Mouse (Mus musculus) large intestine, adult 2 months (tissue): Measurements from ENCODE around the gene Slc25a30. TPM values are rescaled to one million over a fixed set of nuclear protein-coding genes. Genes with fewer than 3 reads are reported as not detected.
"Not testable (repeated sequence)": the region's sequence is repeated elsewhere in the genome, so short reads cannot be mapped to it uniquely, and the experiment has no call there.

Experiments used
- DNase-seq: peaks from one replicate; pipeline ENCODE4 v3.0.0-alpha.2; 2012; ENCODE audit warnings: low read depth, low spot score
- WGBS: fragments of 180-500 bp; shearing (Covaris S2); methylation state at CpG from one replicate; pipeline ENCODE4 v1.1.7; 2018; 5-methylcytosine and 5-hydroxymethylcytosine counted together
- polyA plus RNA-seq: library from polyadenylated mRNA; depleted of rRNA; stranded (reverse); fragments of >200 nt; gene quantifications from 2 replicates; pipeline ENCODE4 v1.2.3, GENCODE M21; 2012

Gene Slc25a30
- polyA plus RNA-seq, 1 experiment = 2.4 TPM

DNA sequence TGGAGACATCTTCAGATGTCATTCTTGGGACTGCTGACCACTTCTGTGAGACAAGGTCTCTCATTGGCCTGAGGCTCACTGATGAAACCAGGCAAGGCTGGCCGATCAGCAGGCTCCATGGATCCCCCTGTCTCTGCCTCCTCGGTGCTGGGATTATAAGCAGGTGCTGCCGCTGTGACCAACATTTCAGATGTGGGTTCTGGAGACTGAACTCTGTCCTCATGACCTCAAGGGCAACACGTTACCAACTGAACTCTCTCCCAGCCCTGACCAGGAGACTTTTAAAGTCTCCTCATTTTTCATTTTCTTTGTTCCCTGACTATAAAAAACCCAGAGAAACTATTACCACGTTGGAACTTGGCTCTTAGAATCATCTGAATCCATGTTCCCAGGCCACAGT lies 7.9 kb upstream of the Slc25a30 start:
- no peak for DNase-seq
- 60% methylated on average over 5 of the region's 5 CpGs for WGBS

DNA sequence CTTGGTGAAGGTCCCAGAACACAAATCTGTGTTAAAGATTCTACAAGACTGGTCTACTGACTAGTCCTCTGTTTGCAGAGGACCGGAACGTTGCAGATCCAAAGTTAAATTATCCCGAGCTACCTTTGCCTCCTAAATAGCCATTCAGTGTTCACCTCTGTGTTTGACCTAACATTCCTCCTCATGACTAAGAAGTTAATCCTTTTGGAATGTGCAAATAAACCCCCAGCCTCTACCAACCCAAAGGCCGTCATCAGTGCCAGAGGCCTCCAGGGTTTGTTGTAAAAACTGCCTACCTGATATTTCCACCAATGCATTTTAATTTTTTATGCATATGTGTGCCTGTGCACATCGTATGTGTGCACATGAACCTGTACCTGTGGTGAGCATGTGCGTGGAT lies 7.5 kb upstream of the Slc25a30 start:
- 63% methylated on average over 6 of the region's 6 CpGs for WGBS

GRCm38 (mm10) chr14:75793110-75793509 lies 6.3 kb upstream of the Slc25a30 start:
- 86% methylated on average over 4 of the region's 4 CpGs for WGBS

More for the DNA sequence above, 7.5 kb upstream of the Slc25a30 start:
- no peak for DNase-seq

DNA sequence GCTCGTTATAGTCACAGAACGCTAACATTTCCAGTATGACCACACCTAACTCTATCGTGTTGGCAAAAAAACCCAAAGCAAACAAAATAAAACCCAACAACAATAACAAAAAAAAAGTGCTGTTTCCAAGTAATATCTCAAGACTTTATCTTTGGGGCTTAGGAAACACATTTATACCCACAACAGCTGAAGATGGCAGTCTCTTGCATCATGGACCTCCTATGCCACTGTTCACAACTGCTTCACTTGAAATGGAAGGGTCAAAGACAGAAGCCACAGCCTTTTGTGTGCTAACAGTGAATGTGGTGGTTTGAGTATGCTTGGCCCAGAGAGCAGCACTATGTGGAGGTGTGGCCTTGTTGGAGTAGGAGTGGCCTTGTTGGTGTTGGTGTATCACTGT lies 4.5 kb upstream of the Slc25a30 start:
- 39% methylated on average over 3 of the region's 3 CpGs for WGBS
- no peak for DNase-seq

More at GRCm38 (mm10) chr14:75793110-75793509, 6.3 kb upstream of the Slc25a30 start:
- DNase-seq = no peak

DNA sequence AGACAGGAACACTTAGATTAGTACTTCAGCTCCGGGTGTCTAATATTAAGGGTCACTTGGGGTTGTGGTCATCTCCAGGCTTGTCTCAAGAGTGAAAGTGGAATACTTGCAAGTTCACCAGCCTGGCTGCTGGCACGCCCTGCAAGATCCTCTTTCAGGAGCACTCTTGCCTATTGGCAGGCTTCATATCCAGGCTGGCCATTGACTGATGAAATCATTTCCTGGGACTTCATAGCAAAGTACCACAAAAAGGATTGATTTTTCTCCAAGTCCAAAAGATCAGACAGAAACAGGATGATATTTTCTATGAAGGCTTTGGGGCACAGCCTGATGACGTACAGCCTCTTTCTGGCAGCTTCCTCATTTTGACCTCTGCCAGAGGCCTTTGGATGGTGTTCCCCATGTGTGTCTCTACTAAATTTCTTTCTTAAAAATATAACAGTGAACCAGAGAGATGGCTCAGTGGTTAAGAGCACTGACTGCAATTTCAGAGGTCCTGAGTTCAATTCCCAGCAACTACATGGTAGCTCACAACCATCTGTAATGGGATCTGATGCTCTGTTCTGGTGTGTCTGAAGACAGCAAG lies 3.7 kb upstream of the Slc25a30 start:
- DNase-seq = no peak
- WGBS = 63% methylated on average over 3 of the region's 3 CpGs

DNA sequence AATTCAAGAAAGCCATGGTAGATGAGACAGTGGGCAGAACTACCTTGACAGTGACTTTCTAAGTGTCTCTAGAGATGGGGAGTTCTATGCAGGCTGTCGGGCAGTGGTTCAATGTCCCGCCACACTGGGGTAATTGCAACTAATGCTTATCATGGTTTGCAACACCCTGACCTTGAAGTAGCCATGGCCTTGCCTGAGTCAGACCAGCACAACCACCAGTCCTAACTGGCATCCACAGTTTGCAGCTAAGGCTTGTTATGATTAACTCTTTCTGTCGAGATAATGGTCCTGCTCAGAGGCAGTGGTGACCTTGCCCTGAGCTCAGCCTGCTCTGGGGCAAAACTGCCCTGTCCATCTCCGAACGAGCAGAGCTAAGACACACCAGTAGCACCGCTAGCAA lies 2.5 kb upstream of the Slc25a30 start:
- 80% methylated on average over 6 of the region's 6 CpGs for WGBS
- no peak for DNase-seq

GRCm38 (mm10) chr14:75787794-75788175 lies 948 bp upstream of the Slc25a30 start:
- no peak for DNase-seq
- WGBS = 41% methylated on average over 7 of the region's 7 CpGs

DNA sequence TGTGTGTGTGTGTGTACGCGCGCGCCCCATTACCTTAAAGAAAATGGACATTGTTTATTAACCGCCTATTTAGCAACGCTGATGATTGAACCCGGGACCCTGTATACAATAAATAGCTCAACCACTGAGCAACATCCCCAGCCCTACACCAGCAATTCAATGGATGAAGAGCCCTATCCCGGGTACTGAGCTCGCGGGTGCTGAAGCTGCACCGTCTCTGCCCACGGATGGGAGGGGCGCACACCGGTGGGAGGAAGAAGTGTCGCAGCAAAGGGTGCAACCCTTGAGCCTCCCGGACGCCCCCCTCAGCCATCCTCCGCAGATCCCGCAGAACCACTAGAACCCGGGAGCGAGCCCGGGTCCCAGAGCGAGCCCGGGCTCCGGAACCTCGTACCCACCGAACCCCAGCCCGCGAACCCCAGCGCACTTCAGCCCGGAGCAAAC lies 391 bp downstream of the Slc25a30 start:
- DNase-seq = no peak
- WGBS = 2% methylated on average over 31 of the region's 31 CpGs

GRCm38 (mm10) chr14:75779913-75780312 lies 6.9 kb downstream of the Slc25a30 start:
- WGBS = 89% methylated on average over 4 of the region's 4 CpGs
- DNase-seq = no peak

DNA sequence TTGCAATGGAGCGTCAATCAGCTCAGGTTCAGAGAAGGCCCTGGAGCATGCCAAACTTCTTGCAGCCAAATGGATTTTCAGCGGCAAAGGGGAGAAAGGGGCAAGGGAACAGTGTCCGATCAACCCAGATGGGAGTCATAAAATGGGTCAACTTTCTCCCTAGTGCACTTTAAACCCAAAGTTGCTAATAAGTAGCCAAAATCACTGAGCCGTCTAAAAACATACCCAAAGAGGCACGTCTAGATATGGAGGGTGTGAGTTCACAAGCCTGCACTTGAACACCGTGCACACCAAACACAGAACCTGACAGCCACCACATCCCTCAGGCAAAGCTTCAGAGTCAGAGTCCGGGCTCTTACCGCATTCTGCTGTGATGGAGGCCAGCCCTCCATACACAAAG lies 10.2 kb downstream of the Slc25a30 start:
- DNase-seq = no peak
- 94% methylated on average over 8 of the region's 8 CpGs for WGBS

DNA sequence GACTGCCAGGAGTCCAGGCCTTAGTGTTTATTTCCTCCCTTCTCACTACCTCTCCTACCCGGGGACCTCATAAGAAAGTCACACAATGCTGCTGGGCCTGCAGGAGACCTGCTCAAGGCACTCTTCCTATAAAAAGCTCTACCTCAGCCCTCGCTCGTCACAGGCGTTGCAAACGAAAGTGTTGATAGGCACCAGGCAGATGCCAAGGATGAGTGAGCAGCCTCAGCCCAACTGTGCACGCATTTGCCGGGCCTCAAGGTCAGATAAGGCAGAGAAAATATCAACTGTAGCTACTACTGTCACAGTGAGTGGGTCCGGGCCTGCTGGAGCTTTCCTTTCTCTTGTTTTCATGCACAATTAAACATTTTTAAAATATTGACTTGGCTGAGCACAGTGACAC lies 13.4 kb downstream of the Slc25a30 start:
- no peak for DNase-seq
- WGBS = 92% methylated on average over 8 of the region's 8 CpGs

- 95% methylated on average over 3 of the region's 3 CpGs for WGBS
- not testable (repeated sequence) for DNase-seq
Observed at GRCm38 (mm10) chr14:75772407-75772806, 14.4 kb downstream of the Slc25a30 start.

DNA sequence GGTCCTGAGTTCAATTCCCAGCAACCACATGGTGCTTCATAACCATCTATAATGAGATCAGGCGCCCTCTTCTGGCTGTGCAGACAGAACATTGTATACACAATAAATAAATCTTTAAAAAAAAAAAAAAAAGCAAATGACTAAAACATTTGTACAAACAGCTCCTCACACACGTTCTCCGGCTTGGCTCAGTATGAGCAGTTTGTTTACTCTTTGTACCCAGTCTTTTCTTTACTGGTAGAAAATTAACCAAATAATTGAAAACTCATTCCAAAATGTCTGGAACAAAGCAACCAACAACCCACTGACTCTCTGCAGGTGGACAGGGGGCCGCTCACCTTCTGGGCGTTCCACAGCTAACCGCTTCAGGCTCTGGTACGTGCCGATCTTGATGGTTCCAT lies 15.7 kb downstream of the Slc25a30 start:
- WGBS = 76% methylated on average over 8 of the region's 8 CpGs
- DNase-seq = no peak

GRCm38 (mm10) chr14:75769334-75769733 lies 17.5 kb downstream of the Slc25a30 start:
- DNase-seq = no peak

GRCm38 (mm10) chr14:75768275-75768608 lies 18.6 kb downstream of the Slc25a30 start:
- DNase-seq = no peak
- WGBS = 2% methylated on average over 1 of the region's 1 CpGs

More at GRCm38 (mm10) chr14:75769334-75769733, 17.5 kb downstream of the Slc25a30 start:
- WGBS = 83% methylated on average over 9 of the region's 9 CpGs

GRCm38 (mm10) chr14:75767492-75768274 lies 19.2 kb downstream of the Slc25a30 start:
- no peak for DNase-seq
- whole genome bisulfite sequencing = 30% methylated on average over 17 of the region's 17 CpGs

DNA sequence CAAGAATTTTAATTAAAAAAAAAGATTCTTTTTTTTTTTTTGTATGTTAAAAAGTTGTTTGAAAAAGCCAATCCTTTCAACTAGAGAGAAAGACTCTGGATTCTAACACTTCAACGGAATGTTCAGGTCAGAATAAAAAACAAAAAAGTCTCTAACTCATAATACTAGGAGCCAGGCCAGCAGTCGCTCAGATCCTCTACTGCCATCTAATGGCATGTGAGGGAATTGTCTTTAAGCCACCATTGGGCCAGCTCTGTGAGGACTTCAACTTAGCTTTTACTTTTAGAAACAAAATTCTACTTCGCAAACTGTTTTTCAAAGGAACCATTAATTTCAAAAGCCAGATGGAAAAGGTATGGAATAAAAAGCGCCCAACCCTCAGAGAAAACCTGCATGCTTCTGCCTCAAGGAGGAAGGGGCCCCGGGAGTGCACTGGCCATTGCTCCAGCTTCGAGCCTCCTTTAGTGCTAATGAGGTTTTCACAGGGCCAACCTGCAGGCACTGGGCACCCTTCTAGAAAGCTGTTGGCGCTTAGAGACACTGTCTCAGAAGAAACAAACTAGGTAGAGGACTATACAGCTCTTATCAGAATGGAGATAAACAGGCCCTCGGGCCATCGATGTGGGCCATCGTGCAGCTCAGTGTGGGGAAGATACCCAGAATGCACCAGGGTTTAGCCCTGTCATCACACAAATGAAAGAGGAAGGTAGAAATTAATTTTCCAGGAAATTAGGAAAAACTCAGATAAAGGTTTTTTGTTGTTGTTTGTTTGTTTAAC lies 25.6 kb downstream of the Slc25a30 start:
- no peak for DNase-seq
- WGBS = 60% methylated on average over 10 of the region's 10 CpGs

GRCm38 (mm10) chr14:75758401-75758800 lies 28.4 kb downstream of the Slc25a30 start:
- WGBS = 73% methylated on average over 7 of the region's 7 CpGs
- no peak for DNase-seq

DNA sequence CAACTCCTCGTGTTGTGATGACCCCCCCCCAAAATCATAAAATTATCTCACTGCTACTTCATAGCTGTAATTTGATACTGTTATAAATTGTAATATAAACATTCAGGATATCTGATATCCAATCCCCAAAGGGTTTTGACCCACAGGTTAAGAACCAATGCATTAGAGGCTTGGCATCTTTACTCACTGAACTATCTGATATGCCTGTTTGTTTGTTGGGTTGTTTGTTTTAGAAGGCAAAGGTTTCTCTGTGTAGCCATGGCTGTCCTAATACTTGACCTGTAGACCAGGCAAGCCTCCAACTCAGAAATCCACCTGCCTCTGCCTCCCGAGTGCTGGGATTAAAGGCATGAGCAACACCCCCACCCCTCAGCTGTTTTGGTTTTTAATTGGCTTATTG lies 29.0 kb downstream of the Slc25a30 start:
- 65% methylated on average over 2 of the region's 2 CpGs for WGBS
- DNase-seq = no peak

DNA sequence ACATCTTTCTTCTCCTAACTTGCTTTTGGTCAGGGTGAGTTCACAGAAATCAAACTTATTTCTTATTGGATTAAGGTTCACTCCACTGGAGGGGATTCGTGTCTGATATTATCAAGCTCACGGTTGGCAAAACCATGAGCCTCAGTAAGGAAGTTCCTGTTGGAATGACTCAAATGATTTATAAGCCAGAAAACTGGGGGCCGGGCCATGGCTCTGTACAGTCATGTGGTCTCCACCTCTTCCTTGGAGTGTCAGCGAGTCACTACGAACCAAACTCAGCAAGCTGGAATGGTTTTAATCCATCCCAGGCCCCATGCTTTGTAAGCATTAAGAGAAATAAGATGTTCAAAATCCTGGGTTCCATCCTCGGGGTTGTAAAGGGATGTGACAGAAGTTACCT lies 29.9 kb downstream of the Slc25a30 start:
- 78% methylated on average over 6 of the region's 6 CpGs for WGBS
- DNase-seq = no peak
